ENCODE assay signal across 8 mouse cellular contexts in the genomic region with DNA sequence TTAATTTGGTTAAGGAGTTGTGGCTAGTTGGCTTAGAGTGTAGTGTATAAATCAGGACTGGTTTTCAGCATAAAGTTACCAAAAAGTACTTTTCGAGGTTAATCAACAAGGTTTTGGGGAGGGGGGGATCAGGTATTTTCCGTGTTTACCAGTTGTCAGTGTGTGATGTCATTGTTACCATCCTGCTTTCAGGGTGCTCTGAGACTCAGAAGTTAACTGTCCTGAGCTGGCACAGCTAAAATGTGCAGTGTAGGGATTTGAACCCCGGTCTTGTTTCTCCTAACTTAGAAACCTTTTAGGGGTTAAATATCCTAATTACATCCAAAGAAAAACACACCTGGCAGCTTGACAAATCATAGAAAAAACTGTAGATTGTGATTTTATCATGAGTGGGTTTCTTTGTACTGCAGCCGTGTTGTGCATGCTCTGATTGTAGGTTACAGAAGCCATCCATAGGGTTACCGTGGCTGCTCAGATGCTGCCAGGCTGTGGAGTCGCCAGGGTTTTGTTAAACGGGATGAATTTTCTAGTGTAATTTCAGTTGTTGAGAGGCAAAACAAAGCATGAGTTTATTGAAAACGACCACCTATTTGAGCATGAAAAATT. TPM values are rescaled to one million over a fixed set of nuclear protein-coding genes. Genes with fewer than 3 reads are reported as not detected.
DNase-seq lines count a peak whose midpoint lies in the region; ATAC-seq lines count a peak whose summit lies in the region.

No protein-coding gene starts in this region.

- H3K4me1 ChIP-seq in intestine, embryonic 15.5 days (replicated peaks), result 0 out of 2 replicates have a peak, but pooled peaks cover 2% of the 10 kb centered on the region
- no peaks in the 10 kb centered on the region for H3K4me1 ChIP-seq in stomach, embryonic 14.5 days (ENCODE audit: control insufficient read depth, insufficient read depth, low read length)
- peaks cover 7% of the 10 kb centered on the region for H3K4me1 ChIP-seq in heart, embryonic 11.5 days (ENCODE audit: control insufficient read depth, insufficient read depth, low read length)

- 0 out of 2 replicates have a peak, but pooled peaks have one; percentile 44 for ATAC-seq in intestine, embryonic 15.5 days
- peak; percentile 56; the same call in 1 of the 2 replicates for ATAC-seq in stomach, embryonic 14.5 days (ENCODE audit: insufficient number of reproducible peaks, insufficient read depth, low FRiP score, low read depth)
- no peak for ATAC-seq in heart, embryonic 11.5 days (replicated peaks; ENCODE audit: insufficient number of reproducible peaks, low FRiP score, low TSS enrichment)

- peak overlapping the region; percentile 19 for H3K4me3 ChIP-seq in intestine, embryonic 15.5 days (replicated peaks)
- H3K4me3 ChIP-seq in stomach, embryonic 14.5 days (ENCODE audit: low read depth, low read length), result peak overlapping the region; percentile 13; the same call in 1 of the 2 replicates
- no peak overlapping the region for H3K4me3 ChIP-seq in heart, embryonic 11.5 days (ENCODE audit: low read depth, low read length)

- H3K4me2 ChIP-seq in intestine, embryonic 15.5 days (replicated peaks), result peak overlapping the region; percentile 51
- peak overlapping the region; percentile 38 for H3K4me2 ChIP-seq in stomach, embryonic 14.5 days (replicated peaks; ENCODE audit: low read depth, low read length)
- H3K4me2 ChIP-seq in heart, embryonic 11.5 days, result no peak overlapping the region

- H3K27me3 ChIP-seq in intestine, embryonic 15.5 days (replicated peaks), result no peaks in the 10 kb centered on the region
- H3K27me3 ChIP-seq in stomach, embryonic 14.5 days (ENCODE audit: control insufficient read depth, insufficient read depth, low read length), result no peaks in the 10 kb centered on the region
- no peaks in the 10 kb centered on the region for H3K27me3 ChIP-seq in heart, embryonic 11.5 days (ENCODE audit: control insufficient read depth, insufficient read depth, low read length)

- peak; percentile 1 for DNase-seq in embryo, embryonic 11 days
- no peak for DNase-seq in embryo, embryonic 10.5 days (ENCODE audit: low spot score)
- peak; percentile 15 for DNase-seq in right cerebral cortex, postnatal 4 days
- no peak for DNase-seq in right cerebral cortex, postnatal 14 days
- no peak for DNase-seq in embryo, embryonic 9.5 days (ENCODE audit: extremely low spot score)

- peak overlapping the region; percentile 71; the same call in 1 of the 2 replicates for H3K27ac ChIP-seq in intestine, embryonic 15.5 days
- H3K27ac ChIP-seq in stomach, embryonic 14.5 days (ENCODE audit: low read length), result peak overlapping the region; percentile 73
- no peak overlapping the region; the same call in 1 of the 2 replicates for H3K27ac ChIP-seq in heart, embryonic 11.5 days (ENCODE audit: low read depth, low read length)

- H3K9me3 ChIP-seq in intestine, embryonic 15.5 days, result no peaks in the 10 kb centered on the region
- H3K9me3 ChIP-seq in stomach, embryonic 14.5 days (ENCODE audit: control insufficient read depth, low read depth, low read length), result no peaks in the 10 kb centered on the region
- no peaks in the 10 kb centered on the region for H3K9me3 ChIP-seq in heart, embryonic 11.5 days (replicated peaks; ENCODE audit: control insufficient read depth, low read length)

- whole genome bisulfite sequencing in intestine, embryonic 15.5 days, result 61% methylated on average over 8 of the region's 8 CpGs
- WGBS in stomach, embryonic 14.5 days, result 56% methylated on average over 8 of the region's 8 CpGs
- WGBS in heart, embryonic 11.5 days (ENCODE audit: insufficient replicate concordance), result 78% methylated on average over 8 of the region's 8 CpGs

- H3K36me3 ChIP-seq in intestine, embryonic 15.5 days, result peaks cover 8% of the 10 kb centered on the region
- H3K36me3 ChIP-seq in stomach, embryonic 14.5 days (ENCODE audit: control insufficient read depth, insufficient read depth, low read length), result peaks cover 17% of the 10 kb centered on the region
- peaks cover 8% of the 10 kb centered on the region for H3K36me3 ChIP-seq in heart, embryonic 11.5 days (ENCODE audit: control insufficient read depth, insufficient read depth, low read length)

- H3K9ac ChIP-seq in intestine, embryonic 15.5 days, result no peak overlapping the region
- H3K9ac ChIP-seq in stomach, embryonic 14.5 days (replicated peaks; ENCODE audit: low read depth, low read length), result no peak overlapping the region; the same call in 1 of the 2 replicates
- no peak overlapping the region for H3K9ac ChIP-seq in heart, embryonic 11.5 days (ENCODE audit: low read depth, low read length)

RNA-seq across cellular contexts. Expression of gene Arid4a, which starts 31.8 kb away (rescaled TPM):
- 35.0 and 39.3 TPM in 2 replicates for polyA plus RNA-seq in intestine, embryonic 15.5 days (2015; fragmentation: Nextera tagmentation; extraction: Ambion mirVana)
- 40.7 and 43.4 TPM in 2 replicates for polyA plus RNA-seq in stomach, embryonic 14.5 days (2014; fragmentation: Nextera tagmentation; extraction: Ambion mirVana)
- polyA plus RNA-seq in heart, embryonic 11.5 days (2014; fragmentation: Nextera tagmentation; extraction: Ambion mirVana), result 27.1 and 28.8 TPM in 2 replicates

Comparison
In these comparisons a context has a peak if more than half of its experiments do, and no peak if none do; other contexts are left out.
1. DNase-seq: peak in embryo, embryonic 11 days (single experiment) and right cerebral cortex, postnatal 4 days (single experiment); none in embryo, embryonic 10.5 days (single experiment), right cerebral cortex, postnatal 14 days (single experiment) and embryo, embryonic 9.5 days (single experiment).